Mouse (Mus musculus) adrenal gland (tissue): ENCODE measurements around the gene 1700092M07Rik.

Experiments
- intact Hi-C: fragments of 180-260 bp; cut with DNase I; formaldehyde crosslinking; loops from one replicate; pipeline ENCODE4 v1.15.1; 2025
- microRNA-seq, 2 experiments: library from miRNA; unstranded; fragments of <30 nt; microRNA quantifications; one replicate each; pipeline ENCODE4; 2019

The 1700092M07Rik gene

GRCm38 (mm10) chr19:8789171-8789570 is 48.7 kb downstream of the 1700092M07Rik start:
- intact Hi-C loops: no loop called here

GRCm38 (mm10) chr19:8790171-8790570 is 49.7 kb downstream of the 1700092M07Rik start:
- intact Hi-C loops: no loop called here

Small RNA genes lying within 50 kb of the gene (microRNA-seq; reads per million reads assigned to microRNA genes)
- gene Mir6992: 0 reads per million in 2 experiments
